Mouse (Mus musculus) megakaryocyte-erythroid progenitor cell, adult 5-6 weeks (primary cell): ENCODE data around the gene Hist2h2ac. TPM values are rescaled to one million over a fixed set of nuclear protein-coding genes. Genes with fewer than 3 reads are reported as not detected.
"Not testable (repeated sequence)": the region's sequence is repeated elsewhere in the genome, so short reads cannot be mapped to it uniquely, and the experiment has no call there.

Source experiments
- ATAC-seq: replicated peaks from 2 replicates; pipeline ENCODE4 v1.8.0; 2016; ENCODE audit warnings: mild to moderate bottlenecking, inconsistent platforms; ENCODE audit not compliant: severe bottlenecking, poor library complexity, low FRiP score, low TSS enrichment
- total RNA-seq, 2 experiments: library from RNA; stranded (forward) in 1 of 2; stranded (reverse) in 1 of 2; fragments of 200-1000, 215-1000 nt in 1 of 2; fragments of >200 nt in 1 of 2; fragmentation: Nextera tagmentation in 1 of 2; gene quantifications; 2 replicates each; pipeline ENCODE4 v1.2.3; 2014 to 2017

Hist2h2ac gene
- total RNA-seq, 2 experiments from 2014 or later: 68.5 to 2,516 TPM

- no peak for ATAC-seq
These were observed 14.2 kb upstream of the Hist2h2ac start for GRCm38 (mm10) chr3:96234914-96235313.

DNA sequence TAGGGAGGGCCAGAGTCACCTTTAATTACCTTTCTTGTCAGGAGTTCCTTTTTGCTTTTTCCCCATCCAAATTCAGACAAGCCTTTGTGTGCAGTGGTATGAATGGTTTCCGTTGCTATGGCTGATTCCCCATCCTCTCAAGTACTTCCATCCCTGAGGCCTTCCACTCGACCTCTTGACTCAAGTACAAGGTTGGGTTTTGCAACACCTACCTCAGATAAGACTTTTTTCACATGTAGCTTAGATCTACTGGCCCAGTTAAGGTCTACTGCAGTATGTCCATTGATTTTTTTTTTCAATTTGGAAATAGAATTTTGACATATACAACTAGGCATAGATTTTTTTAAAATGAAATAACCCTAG, 11.1 kb upstream of the Hist2h2ac start:
- ATAC-seq: no peak

DNA sequence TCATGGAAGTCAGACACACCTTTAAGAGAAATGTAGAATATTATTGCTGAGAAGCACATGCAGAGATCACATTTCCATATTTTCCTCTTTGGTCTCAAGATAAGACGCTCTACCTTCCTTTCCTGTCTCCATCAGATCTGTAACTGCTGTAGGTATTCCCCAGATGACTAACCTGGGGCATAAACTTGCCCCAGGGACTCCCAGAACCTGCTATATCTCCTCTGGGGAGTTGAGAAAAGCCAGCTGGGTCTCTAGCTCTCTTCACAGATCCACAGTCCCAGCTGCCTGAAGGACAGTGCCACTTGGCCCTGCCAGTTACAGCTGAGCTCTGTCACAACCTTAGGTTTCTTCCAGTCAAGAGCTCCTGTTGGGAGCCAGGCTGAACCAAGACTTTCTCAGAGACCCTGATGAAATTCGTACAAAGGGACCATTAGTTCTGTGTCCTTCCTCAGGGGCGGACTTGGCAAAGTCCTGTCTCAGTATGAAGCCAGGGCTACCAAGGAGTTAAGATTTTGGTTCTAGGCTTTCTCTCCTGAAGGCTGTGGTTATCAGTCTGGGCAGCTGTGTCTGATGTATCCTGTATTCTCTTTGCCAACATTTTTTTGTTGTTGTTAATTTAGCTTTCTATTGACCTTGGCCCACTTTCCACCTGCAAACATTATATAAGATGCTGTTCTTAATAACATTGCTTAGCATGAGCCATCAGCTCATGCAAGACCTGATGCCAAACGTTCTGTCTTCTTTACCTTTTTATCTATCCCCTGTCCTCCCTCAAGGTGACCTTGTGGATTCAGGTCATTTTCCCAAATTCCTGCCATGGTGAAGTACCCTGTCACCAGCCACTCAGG, 10.5 kb upstream of the Hist2h2ac start:
- ATAC-seq: peak; percentile 50

- ATAC-seq: no peak
These were observed 9.7 kb upstream of the Hist2h2ac start for GRCm38 (mm10) chr3:96230404-96230803.

DNA sequence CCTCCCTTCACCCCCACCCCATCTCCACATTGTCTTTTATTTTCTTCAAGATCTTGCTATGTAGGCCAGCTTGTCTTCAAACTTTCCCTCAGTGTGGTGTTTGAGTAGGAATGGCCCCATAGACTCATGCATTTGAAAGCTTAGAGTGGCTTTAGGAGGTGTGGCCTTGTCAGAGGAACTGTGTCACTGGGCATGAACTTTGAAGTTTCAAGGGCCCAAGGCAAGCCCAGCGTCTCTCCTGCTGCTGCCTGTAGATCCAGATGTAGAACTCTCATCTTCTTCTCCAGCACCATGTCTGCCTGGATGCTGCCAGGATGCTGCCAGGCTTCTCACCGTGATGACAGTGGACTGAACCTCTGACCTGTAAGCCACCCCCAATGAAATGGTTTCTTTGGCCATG, 8.1 kb upstream of the Hist2h2ac start:
- ATAC-seq: no peak

DNA sequence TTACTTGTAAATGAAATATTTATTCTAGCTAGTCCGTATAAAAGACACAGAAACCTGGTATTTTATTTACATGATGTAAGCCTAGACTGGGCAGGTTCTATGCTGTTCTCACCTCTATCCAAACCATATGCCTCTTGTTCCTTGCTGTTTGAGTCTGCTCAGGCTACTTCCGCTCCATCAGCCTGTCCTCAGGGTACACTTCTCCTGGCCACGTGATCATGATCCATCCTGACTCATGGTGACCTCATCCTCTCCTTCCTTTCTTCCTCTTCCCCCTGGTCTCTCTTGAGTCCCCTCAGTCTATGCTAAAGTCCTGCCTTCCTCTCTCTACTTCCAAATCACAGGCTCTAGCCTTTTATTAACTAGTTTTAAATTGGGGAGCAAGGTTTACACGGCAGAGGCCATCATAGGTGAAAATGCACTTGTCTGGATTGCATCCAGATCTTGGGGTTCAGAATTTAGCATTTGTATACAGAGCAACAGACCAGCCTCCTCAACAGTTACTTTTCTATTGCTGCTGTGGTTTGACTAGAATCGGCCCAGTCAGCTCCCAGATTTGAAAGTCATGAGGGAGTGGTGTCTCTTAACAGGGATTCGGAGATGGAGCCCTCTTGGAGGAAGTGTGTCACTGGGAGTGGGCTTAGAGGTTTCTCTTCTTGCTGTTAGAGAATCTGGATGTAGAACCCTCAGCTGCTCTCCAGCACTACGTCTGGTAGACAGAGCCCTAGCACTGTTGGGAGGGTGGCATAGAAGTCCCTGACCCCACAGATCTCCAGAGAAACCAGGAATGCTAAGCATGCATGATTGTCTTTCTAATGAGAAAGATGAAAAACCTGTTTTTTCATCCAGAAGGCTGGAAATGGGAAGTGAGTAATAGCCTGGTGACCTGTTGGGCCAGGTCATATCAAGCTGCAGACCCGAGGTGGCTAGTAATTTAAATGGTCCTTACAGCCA, 6.3 kb upstream of the Hist2h2ac start:
- ATAC-seq: no peak

- no peak for ATAC-seq
These were observed 4.7 kb upstream of the Hist2h2ac start for GRCm38 (mm10) chr3:96225421-96225820.

DNA sequence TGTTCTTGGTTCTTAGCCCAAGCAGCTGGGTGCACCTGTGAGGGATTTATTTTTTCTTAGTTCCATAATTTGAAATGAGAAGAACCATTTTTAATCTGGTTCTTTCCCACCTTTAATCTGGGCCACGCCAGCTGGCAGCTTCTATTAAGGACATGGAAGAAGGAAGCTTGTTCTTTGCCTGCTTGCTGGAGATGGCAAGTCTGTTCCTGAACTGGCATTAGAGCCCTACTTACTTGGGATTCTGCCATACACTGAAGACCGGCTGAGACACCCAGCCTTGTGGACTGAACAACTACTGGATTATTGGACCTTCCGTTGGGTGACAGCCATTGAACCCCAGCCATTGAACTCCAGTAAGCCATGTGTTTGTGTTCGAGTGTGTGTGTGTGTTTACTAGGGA, 2.1 kb upstream of the Hist2h2ac start:
- ATAC-seq: no peak

GRCm38 (mm10) chr3:96221640-96222038, 959 bp upstream of the Hist2h2ac start:
- no peak for ATAC-seq

- ATAC-seq: peak; percentile 31; the same call in 1 of the 2 replicates
These were observed 432 bp downstream of the Hist2h2ac start for GRCm38 (mm10) chr3:96220131-96220764.

GRCm38 (mm10) chr3:96219661-96220130, 984 bp downstream of the Hist2h2ac start, which contains the start of the genes Bola1 and Hist2h2ab:
TSS of gene Bola1 (minus strand) at chr3:96219709.
TSS of gene Hist2h2ab (plus strand) at chr3:96219865.
- ATAC-seq: peak; percentile 42

DNA sequence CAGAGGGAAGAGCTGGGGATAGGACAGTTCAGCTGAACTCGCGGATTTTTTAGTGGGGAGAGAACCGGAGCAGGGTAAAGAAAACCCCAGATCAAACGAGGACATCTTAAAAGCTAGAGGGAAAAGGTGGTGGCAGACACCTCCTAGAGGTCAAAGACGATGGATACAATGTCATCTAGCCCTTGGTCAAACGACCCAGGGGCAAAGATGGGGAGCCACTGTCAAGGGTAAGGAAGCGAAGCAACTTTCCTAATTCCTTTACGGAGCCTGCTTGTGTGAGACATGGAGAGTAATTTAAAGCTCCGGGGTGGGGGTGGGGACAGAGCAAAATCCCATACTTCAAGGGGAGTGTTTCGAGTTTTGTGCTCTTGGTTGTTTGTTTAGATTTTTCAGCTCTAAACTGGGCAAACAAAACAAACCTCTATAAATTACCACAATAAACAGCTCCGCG, 1.5 kb downstream of the Hist2h2ac start:
- 0 out of 2 replicates have a peak, but pooled peaks have one; percentile 27 for ATAC-seq

DNA sequence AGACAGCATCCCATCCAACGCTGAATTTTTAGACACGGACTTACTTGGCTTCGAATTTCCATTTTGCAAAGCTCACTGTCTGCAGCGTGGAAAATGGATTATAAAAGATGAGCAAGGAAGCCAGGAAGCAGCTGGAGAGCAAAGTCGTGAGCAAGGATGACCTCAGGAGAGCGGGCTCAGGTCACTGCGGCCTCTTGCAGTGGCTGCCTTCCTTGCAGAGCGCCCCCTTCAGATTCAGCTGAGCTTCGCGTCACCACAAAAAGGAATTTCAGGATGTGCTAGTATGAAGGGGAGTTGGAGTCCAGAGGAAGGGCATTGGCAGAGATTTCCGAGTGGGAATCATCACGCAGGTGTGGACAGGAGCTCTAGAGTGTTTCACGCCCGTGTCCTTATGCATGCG, 11.4 kb downstream of the Hist2h2ac start:
- ATAC-seq: no peak

GRCm38 (mm10) chr3:96207819-96208218, 12.9 kb downstream of the Hist2h2ac start:
- ATAC-seq: no peak

DNA sequence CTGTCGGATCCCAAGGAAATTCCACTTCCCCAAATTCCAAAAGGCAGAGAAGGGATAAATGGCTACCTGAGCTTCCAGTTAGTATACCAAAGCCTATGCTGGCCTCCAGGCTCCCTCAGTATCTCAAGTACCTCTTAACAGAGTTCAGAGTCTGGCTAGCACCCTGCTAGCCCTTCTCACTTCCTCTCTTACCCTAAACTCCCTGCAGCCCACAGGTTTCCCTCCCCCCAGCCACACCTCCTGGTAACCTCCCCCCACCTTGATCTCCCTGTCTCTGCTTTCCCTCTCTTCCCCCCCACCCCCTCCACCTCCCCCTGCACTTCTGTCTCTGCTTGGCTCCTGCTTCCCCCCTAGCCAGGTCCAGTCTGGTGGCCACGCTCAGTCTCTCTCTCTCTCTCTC, 20.9 kb downstream of the Hist2h2ac start:
- ATAC-seq: no peak

- ATAC-seq: not testable (repeated sequence)
These were observed 22.0 kb downstream of the Hist2h2ac start for GRCm38 (mm10) chr3:96198601-96199251.

GRCm38 (mm10) chr3:96198181-96198580, 22.5 kb downstream of the Hist2h2ac start:
- peak; percentile 25; the same call in 1 of the 2 replicates for ATAC-seq

DNA sequence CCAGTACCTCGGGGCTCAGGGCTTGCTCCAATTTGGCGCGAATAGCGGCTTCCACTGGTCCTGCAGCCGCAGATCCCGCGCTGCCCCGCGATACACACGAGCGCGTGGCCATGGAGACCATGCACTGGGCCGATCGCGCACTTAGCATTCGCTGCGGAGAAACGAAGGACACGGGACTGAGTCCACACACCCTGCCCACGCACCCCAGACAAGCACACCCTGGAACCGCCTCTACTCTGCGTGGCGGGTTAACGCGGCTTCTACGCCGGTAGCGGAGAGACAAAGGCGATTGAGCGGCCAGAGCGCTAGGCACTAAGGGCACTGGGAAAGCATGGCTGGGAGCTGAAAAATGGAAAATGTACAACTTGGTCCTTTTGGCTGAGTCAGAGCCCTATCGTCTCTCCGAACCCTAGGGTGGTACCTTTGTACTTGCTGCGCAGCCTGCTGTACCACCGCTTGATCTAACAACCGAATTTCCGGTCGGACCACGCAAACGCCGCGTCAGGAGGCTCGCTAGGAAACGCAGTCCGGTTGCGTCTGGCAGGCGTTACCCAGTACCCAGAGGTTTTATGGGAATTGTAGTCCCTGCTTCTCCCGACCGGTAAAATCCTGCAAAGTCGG, 23.4 kb downstream of the Hist2h2ac start:
- peak; percentile 86 for ATAC-seq
